Comparison of ENCODE assay signal across 7 mouse cellular contexts in genomic region chr16:30521147-30521546, GRCm38 (mm10). TPM values are rescaled to one million over a fixed set of nuclear protein-coding genes. Genes with fewer than 3 reads are reported as not detected.
A peak's percentile ranks its signal among the peaks of the same experiment; 100 is the strongest.
DNase-seq lines count a peak whose midpoint lies in the region.

No protein-coding gene starts in this region.

- intact Hi-C loops in left cerebral cortex, postnatal 4 days (cut with DNase I), result no loop called here

- peak; percentile 22 for DNase-seq in left cerebral cortex, postnatal 4 days
- DNase-seq in left cerebral cortex, adult 9 months (ENCODE audit: low spot score in 2 of 2), result no peak
- DNase-seq in thymus, postnatal 14 days, result peak; percentile 43
- DNase-seq in thymus, postnatal 36 days, result no peak
- DNase-seq in R1 (ENCODE audit: low read depth, low spot score), result peak; percentile 70
- DNase-seq in ovary, adult 18-20 months (ENCODE audit: low spot score), result no peak
- DNase-seq in spleen, postnatal 36 days (ENCODE audit: low spot score in 2 of 2), result no peak

RNA-seq across cellular contexts. Expression of gene Tmem44, which starts 29.5 kb away (rescaled TPM):
- total RNA-seq in left cerebral cortex, postnatal 4 days (2021), result 100 to 1,000 TPM; 101 to 112 TPM

Comparison
In these comparisons a context has a peak if more than half of its experiments do, and no peak if none do; other contexts are left out.
1. DNase-seq: peak in left cerebral cortex, postnatal 4 days (single experiment), thymus, postnatal 14 days (single experiment) and R1 (single experiment); none in left cerebral cortex, adult 9 months (0 of 2), thymus, postnatal 36 days (0 of 2), ovary, adult 18-20 months (single experiment) and spleen, postnatal 36 days (0 of 2).